Mouse (Mus musculus): ENCODE measurements at regions not wholly inside any gene's neighbourhood (a gene's known extent, or its start where the extent isn't known, plus 50 kb on each side); places are given as distances from the start of the nearest gene placed in this dataset.

DNA sequence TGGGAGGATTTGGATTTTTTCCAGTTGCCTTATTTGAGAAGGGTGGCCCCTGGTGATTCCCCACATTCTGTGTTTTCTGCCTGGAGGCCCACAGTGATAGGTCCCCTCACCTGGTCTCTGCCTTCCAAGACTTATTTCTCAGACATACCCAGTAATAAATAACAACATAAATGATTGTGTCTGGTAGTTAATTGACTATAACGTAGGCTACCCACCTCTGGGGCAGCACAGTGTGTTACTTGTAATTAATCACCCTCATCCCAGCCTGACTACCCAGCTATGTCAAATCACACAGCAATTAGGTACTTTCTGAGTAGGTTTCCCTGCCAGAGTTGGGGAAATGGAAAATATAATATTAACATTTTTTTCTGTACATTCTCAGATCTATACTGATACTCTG lies 190.2 kb upstream of the Bdnf start:
- TF ChIP-seq CTCF (IDR thresholded peaks at IDR 0.05; ENCODE audit: low read depth) (no peak), EP300 (IDR thresholded peaks at IDR 0.05; ENCODE audit: low read depth) (no peak)
